Mouse (Mus musculus): ENCODE measurements at regions not wholly inside any gene's neighbourhood (a gene's known extent, or its start where the extent isn't known, plus 50 kb on each side); places are given as distances from the start of the nearest gene placed in this dataset.

DNA sequence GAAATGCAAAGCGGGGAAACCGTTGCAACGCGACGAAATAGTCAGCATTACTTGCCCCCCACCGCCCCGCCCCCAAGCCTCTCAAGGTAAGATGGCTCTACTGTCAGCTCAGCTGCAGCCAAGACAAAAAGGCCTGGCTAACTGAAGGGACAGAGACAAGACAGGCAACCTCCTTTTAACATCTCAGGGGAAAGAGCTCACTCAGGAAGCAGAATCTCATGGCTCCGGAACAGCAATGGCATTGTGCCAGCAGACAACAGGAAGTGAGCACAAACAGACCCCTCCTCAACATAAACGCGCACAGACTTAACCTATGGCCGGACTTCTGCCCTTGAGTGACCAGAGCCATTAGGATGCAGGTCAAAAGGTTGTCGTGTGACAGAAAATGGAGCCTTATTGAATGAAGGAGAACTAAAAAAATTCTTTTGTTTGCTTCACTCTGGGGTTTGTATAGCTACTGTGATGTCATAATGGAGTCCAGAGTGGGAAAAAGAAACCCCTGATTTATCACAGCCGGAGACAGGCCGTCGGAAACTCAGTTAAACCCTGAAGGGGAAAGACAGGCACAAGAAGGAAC lies 241.0 kb downstream of the Ndfip2 start:
- TF ChIP-seq CTCF (conservative IDR thresholded peaks at IDR 0.05; ENCODE audit: low read length), result no peak
- no peak for TF ChIP-seq NANOG (IDR thresholded peaks at IDR 0.05; ENCODE audit: borderline replicate concordance, low read length)
- no peak for TF ChIP-seq POU5F1 (IDR thresholded peaks at IDR 0.05; ENCODE audit: borderline replicate concordance, low read length)
